Mouse (Mus musculus) ES-E14 (cell line): Measurements from ENCODE around the gene Gm10134. TPM values are rescaled to one million over a fixed set of nuclear protein-coding genes. Genes with fewer than 3 reads are reported as not detected.

Source experiments
- DNase-seq: peaks from one replicate; pipeline ENCODE4 v3.0.0-alpha.2; 2013; ENCODE audit warnings: low read depth, low spot score
- H3K27ac ChIP-seq: 2 replicates; pipeline ENCODE4 v1.5.1; 2012; ENCODE audit warnings: low read depth, mild to moderate bottlenecking, low read length, moderate library complexity, mixed read lengths; ENCODE audit not compliant: poor library complexity, insufficient read depth, severe bottlenecking
- H3K36me3 ChIP-seq: 2 replicates; pipeline ENCODE4 v1.6.1; 2012; ENCODE audit warnings: mild to moderate bottlenecking, low read length, moderate library complexity, mixed read lengths; ENCODE audit not compliant: control insufficient read depth, poor library complexity, insufficient read depth, severe bottlenecking
- H3K4me1 ChIP-seq, 2 experiments: fragments of 150-350 bp in 1 of 2; sonication (generic) in 1 of 2; 2 replicates each; pipeline ENCODE4 v1.6.1; 2012; ENCODE audit warnings: low read length in 2 of 2, mild to moderate bottlenecking in 1 of 2, mixed read lengths in 1 of 2; ENCODE audit not compliant: control insufficient read depth in 2 of 2, insufficient read depth in 2 of 2, poor library complexity in 1 of 2
- H3K4me3 ChIP-seq, 2 experiments: fragments of 150-350 bp in 1 of 2; sonication (generic) in 1 of 2; 2 replicates each; pipeline ENCODE4 v1.5.1; 2012; ENCODE audit warnings: low read length in 2 of 2, low read depth in 1 of 2, mild to moderate bottlenecking in 1 of 2, mixed read lengths in 1 of 2; ENCODE audit not compliant: insufficient read depth in 1 of 2, poor library complexity in 1 of 2, severe bottlenecking in 1 of 2
- H3K9ac ChIP-seq: 2 replicates; pipeline ENCODE4 v1.6.1; 2012; ENCODE audit warnings: low read depth, mild to moderate bottlenecking, low read length, mixed read lengths; ENCODE audit not compliant: poor library complexity, insufficient read depth, severe bottlenecking
- H3K9me3 ChIP-seq: fragments of 150-350 bp; sonication (generic); 2 replicates; pipeline ENCODE4 v1.6.1; 2012; ENCODE audit warnings: low read depth, mild to moderate bottlenecking, low read length; ENCODE audit not compliant: control insufficient read depth, insufficient read depth
- CHD2 ChIP-seq: IDR thresholded peaks from 2 replicates; pipeline ENCODE4 v1.6.1; 2014; ENCODE audit warnings: mild to moderate bottlenecking, low read depth, low read length, inconsistent platforms
- HCFC1 ChIP-seq: IDR thresholded peaks from 2 replicates; pipeline ENCODE4 v1.6.1; 2012; ENCODE audit warnings: low read length, inconsistent platforms, borderline replicate concordance; ENCODE audit not compliant: insufficient read depth
- MAFK ChIP-seq: IDR thresholded peaks from 2 replicates; pipeline ENCODE4 v1.6.1; 2014; ENCODE audit warnings: mild to moderate bottlenecking, low read depth, low read length, inconsistent platforms; ENCODE audit not compliant: insufficient read depth
- ZC3H11A ChIP-seq: IDR thresholded peaks from 2 replicates; pipeline ENCODE4 v1.6.1; 2012; ENCODE audit warnings: low read depth, mild to moderate bottlenecking, inconsistent platforms, low read length, borderline replicate concordance
- ZNF384 ChIP-seq: IDR thresholded peaks from 2 replicates; pipeline ENCODE4 v1.6.1; 2012; ENCODE audit warnings: low read depth, low read length, inconsistent platforms
- in situ Hi-C, 2 experiments: fragments of 600-800 bp; cut with MboI; formaldehyde crosslinking; loops; one replicate each; pipeline ENCODE4 v1.15.1; 2025; ENCODE audit warnings: low sequenced_read_pairs in 2 of 2, inconsistent platforms in 1 of 2; ENCODE audit not compliant: unreplicated experiment in 2 of 2
- total RNA-seq: library from RNA; depleted of rRNA; stranded (reverse); fragments of 300-350 nt; gene quantifications from 2 replicates; pipeline ENCODE4 v1.2.3, GENCODE M21; 2012

Gm10134 gene
- total RNA-seq, 1 experiment: 0.80 TPM

DNA sequence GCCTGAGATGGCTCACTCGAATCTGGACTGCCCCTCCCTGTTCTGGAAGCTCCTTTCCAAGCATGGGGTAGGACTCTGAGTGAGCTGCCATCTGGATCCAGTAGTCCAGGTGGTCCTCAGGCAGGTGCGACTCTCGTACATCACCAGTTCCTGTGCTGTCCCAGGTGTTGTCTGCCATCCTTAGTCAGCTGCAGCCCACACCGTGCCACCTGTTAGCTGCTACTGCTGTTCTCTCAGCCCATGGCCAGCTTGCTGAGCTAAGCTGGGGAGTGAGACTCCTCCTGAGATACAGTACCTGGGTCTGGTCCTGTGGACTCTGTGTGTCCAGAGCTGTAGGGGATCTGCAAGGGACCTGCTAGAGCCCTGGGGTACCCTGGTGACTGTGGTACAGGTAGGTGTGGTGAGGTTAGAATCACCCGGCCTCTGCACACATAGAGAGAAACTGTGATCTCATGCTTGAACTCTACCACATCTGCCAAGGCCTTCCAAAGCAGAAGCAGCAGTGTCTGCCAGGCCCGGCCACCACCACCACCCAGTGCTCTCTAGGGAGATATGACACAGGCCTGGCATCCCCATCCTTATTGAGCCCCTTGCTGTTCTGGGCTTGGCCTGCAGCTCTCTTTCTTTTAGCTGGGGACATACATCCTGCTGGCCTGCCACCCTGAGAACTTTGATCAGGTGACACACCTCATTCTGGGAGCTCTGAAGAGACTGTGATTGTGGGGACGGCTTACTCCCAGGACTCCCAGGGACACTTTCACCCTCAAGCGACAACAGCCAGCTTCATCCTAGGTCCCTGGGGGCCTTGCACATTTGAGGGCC is 32.3 kb downstream of the Gm10134 start:
- TF ChIP-seq ZC3H11A (no peak), ZNF384 (no peak), MAFK (no peak), HCFC1 (no peak), CHD2 (no peak)
- no peak overlapping the region for H3K9ac ChIP-seq
- in situ Hi-C loops: no loop called here
- no peaks in the 10 kb centered on the region for H3K9me3 ChIP-seq
- peaks cover 0 to 13% of the 10 kb centered on the region in 2 experiments; a peak in 1 of 4 replicates for H3K4me1 ChIP-seq
- no peak for DNase-seq
- no peak overlapping the region for H3K27ac ChIP-seq
- H3K4me3 ChIP-seq: no peak overlapping the region
- H3K36me3 ChIP-seq: no peaks in the 10 kb centered on the region; the same call in 1 of the 2 replicates

DNA sequence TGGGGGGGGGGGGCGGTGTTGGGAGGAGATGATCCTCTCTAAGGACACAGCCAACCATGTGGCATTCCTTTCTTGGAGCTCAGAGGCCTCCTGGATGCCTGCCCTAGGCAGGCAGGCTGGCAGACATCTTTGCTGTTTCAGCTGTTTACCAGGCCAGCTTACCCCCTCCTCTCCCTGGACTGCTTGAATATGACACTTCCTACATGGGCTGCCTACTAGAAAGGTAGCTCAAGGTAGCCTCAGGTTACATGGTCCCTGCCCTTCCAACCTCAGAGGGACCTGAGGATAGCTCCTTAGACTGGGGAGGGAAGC is 32.9 kb downstream of the Gm10134 start:
- no peak overlapping the region for H3K4me3 ChIP-seq
- peaks cover 0 to 10% of the 10 kb centered on the region in 2 experiments; a peak in 1 of 4 replicates for H3K4me1 ChIP-seq
- no peaks in the 10 kb centered on the region for H3K9me3 ChIP-seq
- no peak overlapping the region for H3K27ac ChIP-seq
- TF ChIP-seq CHD2 (no peak), ZC3H11A (no peak)
- in situ Hi-C loops: no loop called here
- no peak for DNase-seq
- no peak overlapping the region for H3K9ac ChIP-seq
- no peaks in the 10 kb centered on the region; the same call in 1 of the 2 replicates for H3K36me3 ChIP-seq

DNA sequence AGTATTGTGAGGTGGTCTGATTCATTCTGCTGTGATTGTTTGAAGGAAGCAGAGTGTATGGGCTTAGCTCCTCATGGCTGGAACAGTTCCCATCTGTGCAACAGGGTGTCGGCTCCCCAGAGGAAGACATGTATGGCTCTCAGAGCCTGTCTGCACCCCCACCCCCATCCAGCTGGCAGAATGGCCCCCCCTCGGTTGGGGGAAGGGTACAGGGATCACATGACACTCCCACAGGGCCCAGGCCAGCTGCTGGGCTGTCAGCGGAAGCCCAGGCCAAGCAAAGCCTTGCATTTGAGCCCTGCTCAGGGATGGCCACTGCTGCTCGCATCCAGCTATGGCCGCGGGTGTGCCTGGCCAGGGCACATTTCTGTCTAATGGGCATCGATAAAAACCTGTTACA is 33.3 kb downstream of the Gm10134 start:
- Histone ChIP-seq H3K9ac (no peak overlapping the region), H3K4me1 (peaks cover 0 to 7% of the 10 kb centered on the region in 2 experiments; a peak in 1 of 4 replicates), H3K27ac (no peak overlapping the region), H3K36me3 (peaks cover 3% of the 10 kb centered on the region; the same call in 1 of the 2 replicates), H3K9me3 (no peaks in the 10 kb centered on the region), H3K4me3 (no peak overlapping the region)
- TF ChIP-seq ZC3H11A: no peak
- TF ChIP-seq HCFC1: no peak
- TF ChIP-seq ZNF384: no peak
- TF ChIP-seq MAFK: no peak
- TF ChIP-seq CHD2: no peak
- in situ Hi-C loops: no loop called here
- DNase-seq: no peak

DNA sequence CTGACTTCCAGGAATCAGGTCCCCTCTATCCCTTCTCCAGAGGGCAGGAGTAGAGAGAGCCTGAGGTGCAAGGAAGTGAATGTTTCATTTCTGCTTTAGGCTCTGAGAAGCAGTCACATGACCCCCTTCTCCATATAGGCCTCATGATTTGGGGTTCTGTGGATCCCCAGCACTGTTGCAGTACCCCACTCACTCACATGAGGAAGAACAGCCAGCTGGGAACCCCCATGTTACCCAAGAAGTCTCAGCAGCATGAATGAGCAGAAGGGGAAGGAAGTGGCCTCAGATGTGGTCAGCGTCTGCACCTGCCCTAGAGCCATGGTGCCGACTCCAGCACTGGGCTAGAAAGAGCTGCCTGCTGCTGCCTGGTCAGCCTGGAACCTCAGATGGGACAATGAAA is 34.1 kb downstream of the Gm10134 start:
- Histone ChIP-seq H3K9me3 (no peaks in the 10 kb centered on the region), H3K9ac (no peak overlapping the region), H3K4me3 (no peak overlapping the region), H3K36me3 (peaks cover 8% of the 10 kb centered on the region; the same call in 1 of the 2 replicates), H3K27ac (no peak overlapping the region), H3K4me1 (peaks cover 0 to 7% of the 10 kb centered on the region in 2 experiments; a peak in 1 of 4 replicates)
- TF ChIP-seq CHD2 (no peak), MAFK (no peak), ZNF384 (no peak), ZC3H11A (no peak)
- no peak for DNase-seq
- in situ Hi-C loops: no loop called here
